Mouse (Mus musculus) heart, adult 10 weeks (tissue): ENCODE results near the gene Olfr714. TPM values are rescaled to one million over a fixed set of nuclear protein-coding genes. Genes with fewer than 3 reads are reported as not detected.

ENCODE experiments used
- polyA plus RNA-seq: library from polyadenylated mRNA; stranded (reverse); fragments of 350-450 nt; fragmentation: Illumina TruSeq; extraction: RNeasy Lipid Tissue Mini Kit (QIAGEN cat#74804); gene quantifications from one replicate; pipeline ENCODE4 v1.2.3, GENCODE M21; 2014; ENCODE audit warnings: low read depth, low replicate concordance

Gene Olfr714
- not detected for polyA plus RNA-seq

GRCm38 (mm10) chr7:107070681-107071080 lies at the start of gene Olfr714:
Gene Olfr714 (plus strand): TSS chr7:107070981.

GRCm38 (mm10) chr7:107030874-107031273 lies 39.9 kb upstream of the Olfr714 start, which contains the start of gene Olfr713:
Gene Olfr713 (plus strand): TSS chr7:107031174.

GRCm38 (mm10) chr7:107092920-107093319 lies 22.1 kb downstream of the Olfr714 start, which contains the start of gene Olfr17:
Gene Olfr17 (plus strand): TSS chr7:107093220.

GRCm38 (mm10) chr7:107110269-107110668 lies 39.5 kb downstream of the Olfr714 start, which contains the start of gene Olfr715b:
Gene Olfr715b (minus strand): TSS chr7:107110369.

Other genes starting within 250 kb of the Olfr714 start
- not detected for gene Olfr702, start 237.1 kb upstream of the Olfr714 start, polyA plus RNA-seq
- not detected for gene Olfr703, start 227.6 kb upstream of the Olfr714 start, polyA plus RNA-seq
- gene Olfr704, start 207.8 kb upstream of the Olfr714 start, polyA plus RNA-seq = not detected
- not detected for gene Olfr705, start 194.1 kb upstream of the Olfr714 start, polyA plus RNA-seq
- not detected for gene Olfr706, start 182.8 kb upstream of the Olfr714 start, polyA plus RNA-seq
- not detected for gene Olfr707, start 169.7 kb upstream of the Olfr714 start, polyA plus RNA-seq
- not detected for gene Olfr1532-ps1, start 163.0 kb upstream of the Olfr714 start, polyA plus RNA-seq
- gene Olfr709-ps1, start 138.8 kb upstream of the Olfr714 start, polyA plus RNA-seq = not detected
- not detected for gene Olfr710, start 122.7 kb upstream of the Olfr714 start, polyA plus RNA-seq
- gene Olfr6, start 107.0 kb upstream of the Olfr714 start, polyA plus RNA-seq = not detected
- not detected for gene Olfr711, start 95.5 kb upstream of the Olfr714 start, polyA plus RNA-seq
- not detected for gene Olfr2, start 64.9 kb upstream of the Olfr714 start, polyA plus RNA-seq
- not detected for gene Olfr713, start 39.8 kb upstream of the Olfr714 start, polyA plus RNA-seq
- gene Olfr17, start 22.2 kb downstream of the Olfr714 start, polyA plus RNA-seq = not detected
- not detected for gene Olfr715b, start 39.4 kb downstream of the Olfr714 start, polyA plus RNA-seq
- not detected for gene Olfr715, start 60.1 kb downstream of the Olfr714 start, polyA plus RNA-seq
- not detected for gene Olfr716, start 67.3 kb downstream of the Olfr714 start, polyA plus RNA-seq
- gene Nlrp14, start 96.0 kb downstream of the Olfr714 start, polyA plus RNA-seq = not detected
- gene Rbmxl2, start 138.5 kb downstream of the Olfr714 start, polyA plus RNA-seq = not detected